In genomic region chr4:117984993-117985587, GRCm38 (mm10) we compare ENCODE assay signal across 9 mouse cellular contexts. TPM values are rescaled to one million over a fixed set of nuclear protein-coding genes. Genes with fewer than 3 reads are reported as not detected.
DNase-seq lines count a peak whose midpoint lies in the region; ATAC-seq and TF ChIP-seq lines count a peak whose summit lies in the region.
"Had no signal": no experiment of that assay in that cellular context is flagged by ENCODE, and none has a peak within 500 bp of the region (broad histone marks: within the 10 kb centered on the region; RNA-seq: fewer than 3 reads in every experiment).

No protein-coding gene starts in this region.

- intact Hi-C loops in heart, postnatal 36 days (cut with DNase I) = no loop called here
- intact Hi-C loops in heart, postnatal 10 days (cut with DNase I) = no loop called here

- no peak for TF ChIP-seq CTCF in stomach, postnatal 0 days (IDR thresholded peaks at IDR 0.05; ENCODE audit: low read depth)

- TF ChIP-seq EP300 in stomach, postnatal 0 days (optimal IDR thresholded peaks at IDR 0.05) = no peak

- no peaks in the 10 kb centered on the region for H3K9me3 ChIP-seq in heart, embryonic 12.5 days (replicated peaks)
- no peaks in the 10 kb centered on the region for H3K9me3 ChIP-seq in neural tube, embryonic 13.5 days
- H3K9me3 ChIP-seq in stomach, postnatal 0 days (ENCODE audit: control insufficient read depth, low read length) = no peaks in the 10 kb centered on the region

- no peak overlapping the region for H3K4me3 ChIP-seq in heart, embryonic 12.5 days
- no peak overlapping the region for H3K4me3 ChIP-seq in neural tube, embryonic 13.5 days
- no peak overlapping the region for H3K4me3 ChIP-seq in stomach, postnatal 0 days (ENCODE audit: low read depth, low read length)

- peaks cover 63% of the 10 kb centered on the region for H3K4me1 ChIP-seq in heart, embryonic 12.5 days (replicated peaks)
- H3K4me1 ChIP-seq in neural tube, embryonic 13.5 days (replicated peaks) = no peaks in the 10 kb centered on the region
- peaks cover 9% of the 10 kb centered on the region; the same call in 1 of the 2 replicates for H3K4me1 ChIP-seq in stomach, postnatal 0 days (replicated peaks; ENCODE audit: control insufficient read depth, insufficient read depth)

- peak overlapping the region; percentile 28 for H3K4me2 ChIP-seq in heart, embryonic 12.5 days
- no peak overlapping the region for H3K4me2 ChIP-seq in neural tube, embryonic 13.5 days
- H3K4me2 ChIP-seq in stomach, postnatal 0 days (replicated peaks; ENCODE audit: low read depth) = 0 out of 2 replicates have a peak overlapping the region, but pooled peaks have one; percentile 12

- WGBS in heart, embryonic 12.5 days = 50% methylated on average over 8 of the region's 8 CpGs
- 82% methylated on average over 8 of the region's 8 CpGs for WGBS in neural tube, embryonic 13.5 days
- 56% methylated on average over 8 of the region's 8 CpGs for WGBS in stomach, postnatal 0 days

- ATAC-seq in heart, embryonic 12.5 days (ENCODE audit: insufficient number of reproducible peaks, low FRiP score) = no peak
- 0 out of 2 replicates have a peak, but pooled peaks have one; percentile 43 for ATAC-seq in neural tube, embryonic 13.5 days (ENCODE audit: low read depth)
- ATAC-seq in stomach, postnatal 0 days (ENCODE audit: low FRiP score, low TSS enrichment) = no peak; the same call in 1 of the 2 replicates
- ATAC-seq: liver, postnatal 0 days had no signal

- H3K9ac ChIP-seq in heart, embryonic 12.5 days = peak overlapping the region; percentile 30; the same call in 1 of the 2 replicates
- H3K9ac ChIP-seq in neural tube, embryonic 13.5 days = no peak overlapping the region
- H3K9ac ChIP-seq in stomach, postnatal 0 days (ENCODE audit: low read length) = no peak overlapping the region
- H3K9ac ChIP-seq: liver, postnatal 0 days had no signal

- H3K27ac ChIP-seq in heart, embryonic 12.5 days (ENCODE audit: poor library complexity, severe bottlenecking) = peak overlapping the region; percentile 79
- H3K27ac ChIP-seq in neural tube, embryonic 13.5 days (replicated peaks) = no peak overlapping the region
- peak overlapping the region; percentile 75 for H3K27ac ChIP-seq in stomach, postnatal 0 days (replicated peaks)

- H3K36me3 ChIP-seq in heart, embryonic 12.5 days = no peaks in the 10 kb centered on the region
- H3K36me3 ChIP-seq in neural tube, embryonic 13.5 days = no peaks in the 10 kb centered on the region
- no peaks in the 10 kb centered on the region for H3K36me3 ChIP-seq in stomach, postnatal 0 days (ENCODE audit: control insufficient read depth, insufficient read depth, low read length)

- DNase-seq in heart, postnatal 36 days = no peak
- DNase-seq in neural tube, embryonic 10.5 days (ENCODE audit: extremely low spot score, low spot score) = no peak
- peak; percentile 23 to 38 for DNase-seq in heart, postnatal 10 days
- no peak for DNase-seq in stomach, postnatal 0 days (ENCODE audit: low spot score)
- no peak for DNase-seq in spleen, postnatal 4 days (ENCODE audit: low spot score in 2 of 2)
- DNase-seq: adrenal gland, adult 8-10 months; liver, postnatal 0 days had no signal

- no peaks in the 10 kb centered on the region for H3K27me3 ChIP-seq in heart, embryonic 12.5 days (replicated peaks)
- H3K27me3 ChIP-seq in neural tube, embryonic 13.5 days = no peaks in the 10 kb centered on the region
- H3K27me3 ChIP-seq in stomach, postnatal 0 days (ENCODE audit: control insufficient read depth, insufficient read depth, low read length) = no peaks in the 10 kb centered on the region

RNA-seq across cellular contexts. Expression of gene Artn, which starts 55.5 kb away (rescaled TPM):
- 0.54 and 0.70 TPM in 2 replicates for polyA plus RNA-seq in heart, embryonic 12.5 days (2016; fragmentation: Nextera tagmentation; extraction: Ambion mirVana)
- total RNA-seq in heart, postnatal 36 days (2021) = under 1 TPM in 1 of 2 experiments, not detected in 1; 0.30 TPM
- 1.0 and 1.5 TPM in 2 replicates for polyA plus RNA-seq in neural tube, embryonic 13.5 days (2015; fragmentation: Nextera tagmentation; extraction: Ambion mirVana)
- total RNA-seq in heart, postnatal 10 days (2021) = under 1 TPM; 0.22 to 0.43 TPM
- 3.8 TPM in 2 replicates for polyA plus RNA-seq in stomach, postnatal 0 days (2015; fragmentation: Nextera tagmentation; extraction: Ambion mirVana)

Comparison
In these comparisons a context has a peak if more than half of its experiments do, and no peak if none do; other contexts are left out.
1. DNase-seq: peak in heart, postnatal 10 days (2 of 2); none in heart, postnatal 36 days (0 of 2), neural tube, embryonic 10.5 days (single experiment), stomach, postnatal 0 days (single experiment) and spleen, postnatal 4 days (0 of 2).